Mouse (Mus musculus) liver, adult (tissue): ENCODE results near the gene Adgra3.

Experiments used
- GATA4 ChIP-seq: IDR thresholded peaks from 2 replicates; pipeline ENCODE4 v1.6.1; 2014; ENCODE audit warnings: mild to moderate bottlenecking, low read length; ENCODE audit not compliant: insufficient replicate concordance

Adgra3 gene

DNA sequence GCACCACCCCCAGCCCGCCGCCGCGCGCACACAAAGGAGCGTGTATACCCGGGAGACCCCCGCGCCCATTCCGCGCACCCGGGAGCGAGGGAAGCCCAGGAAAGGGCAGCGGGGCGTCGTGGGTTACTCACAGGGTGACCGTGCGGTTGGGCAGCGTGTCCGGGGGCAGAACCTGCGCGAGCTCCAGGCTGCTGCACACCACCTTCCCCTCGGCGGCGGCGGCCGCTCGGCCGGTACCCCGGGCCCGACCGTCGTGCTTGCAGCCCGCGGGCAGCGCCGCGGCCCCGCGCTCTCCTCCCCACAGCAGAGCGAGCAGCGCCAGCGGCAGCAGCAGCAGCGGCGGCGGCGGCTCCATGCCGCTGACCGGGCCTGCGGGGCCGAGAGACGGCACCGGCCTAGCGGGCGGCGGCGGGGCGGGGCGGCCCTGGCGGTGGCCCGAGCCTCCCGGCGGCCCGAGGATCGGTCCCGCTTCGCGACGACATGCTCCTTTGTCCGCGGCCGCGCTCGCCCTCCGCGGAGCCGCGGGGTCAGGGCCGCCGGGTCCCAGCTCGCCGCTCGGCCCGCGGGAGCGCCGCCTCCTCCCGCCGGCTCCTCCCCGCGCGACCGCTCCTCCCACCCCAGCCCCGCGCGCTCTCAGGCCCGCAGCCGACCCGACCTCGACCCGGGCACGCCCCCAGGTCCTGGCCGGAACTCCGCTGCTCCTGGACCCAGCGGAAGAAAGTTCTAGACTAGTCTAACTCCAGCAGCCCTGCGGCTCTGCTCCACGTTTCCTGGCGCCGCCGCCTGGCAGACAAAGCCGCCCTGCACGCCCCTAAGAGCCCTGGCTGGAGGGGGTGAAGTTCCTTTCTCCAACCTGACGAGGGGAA lies at the start of gene Adgra3:
Adgra3 (minus strand) TSS at position 586 of the 866 bp plus-strand sequence.
- peak; percentile 37; the same call in 1 of the 2 replicates for TF ChIP-seq GATA4

DNA sequence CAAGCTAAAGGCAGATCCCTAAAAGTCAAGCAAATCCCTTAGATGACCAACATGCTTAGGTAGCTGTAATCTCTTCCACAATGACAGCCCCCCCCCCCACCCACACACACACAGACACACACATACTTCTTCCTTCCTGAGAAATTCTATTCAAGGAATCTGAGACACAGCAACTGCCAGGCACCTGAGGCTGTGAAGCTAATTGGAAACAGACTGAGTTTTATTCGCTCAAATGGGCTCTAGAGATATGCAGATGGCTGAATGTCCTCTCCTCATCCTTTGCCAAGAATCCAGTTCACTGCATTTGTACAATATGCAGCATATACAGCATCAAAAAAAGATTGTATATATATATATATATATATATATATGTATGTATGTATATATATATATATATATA lies 24.6 kb upstream of the Adgra3 start:
- no peak for TF ChIP-seq GATA4

- no peak for TF ChIP-seq GATA4
Observed at GRCm38 (mm10) chr5:50074245-50074644, 15.4 kb upstream of the Adgra3 start.

DNA sequence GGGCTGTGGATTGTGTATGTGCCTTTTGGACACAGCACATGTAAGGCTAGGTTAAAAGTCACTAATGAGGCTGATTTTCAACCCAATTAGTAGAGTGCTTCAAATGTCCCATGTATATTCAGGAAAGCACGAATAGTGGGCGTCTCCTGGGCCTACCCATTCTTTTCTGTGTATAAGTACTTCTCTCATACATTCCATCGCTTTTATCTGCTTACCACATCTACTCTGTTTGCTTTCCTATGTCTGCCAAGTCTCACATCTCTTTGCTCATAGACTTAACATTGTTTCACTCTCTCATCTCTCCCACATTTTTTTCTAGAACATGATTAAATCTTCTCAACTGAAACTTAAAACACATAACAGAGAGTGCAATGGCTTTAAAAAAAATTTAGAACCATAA lies 5.4 kb upstream of the Adgra3 start:
- no peak for TF ChIP-seq GATA4

DNA sequence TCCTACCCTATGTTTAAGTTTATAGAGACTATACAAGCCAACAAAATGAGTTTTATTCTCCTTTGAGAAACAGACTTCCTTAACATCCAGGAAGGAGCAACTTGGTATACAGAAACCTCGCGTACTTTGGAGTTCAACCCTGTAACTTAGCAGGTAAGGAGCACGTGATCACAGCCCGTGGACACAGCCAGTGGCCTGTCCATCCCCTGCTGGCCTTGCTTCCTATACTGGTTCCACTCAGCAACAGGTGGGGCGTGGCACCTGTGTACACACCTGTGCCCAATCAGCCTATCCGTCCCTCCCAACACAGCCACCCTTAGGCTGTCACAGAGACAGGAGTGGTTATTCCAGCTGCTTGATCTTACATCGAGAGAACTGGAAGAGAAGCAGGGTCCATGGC lies 780 bp upstream of the Adgra3 start:
- no peak for TF ChIP-seq GATA4

- no peak for TF ChIP-seq GATA4
Observed at GRCm38 (mm10) chr5:50057612-50058420, 990 bp downstream of the Adgra3 start.

DNA sequence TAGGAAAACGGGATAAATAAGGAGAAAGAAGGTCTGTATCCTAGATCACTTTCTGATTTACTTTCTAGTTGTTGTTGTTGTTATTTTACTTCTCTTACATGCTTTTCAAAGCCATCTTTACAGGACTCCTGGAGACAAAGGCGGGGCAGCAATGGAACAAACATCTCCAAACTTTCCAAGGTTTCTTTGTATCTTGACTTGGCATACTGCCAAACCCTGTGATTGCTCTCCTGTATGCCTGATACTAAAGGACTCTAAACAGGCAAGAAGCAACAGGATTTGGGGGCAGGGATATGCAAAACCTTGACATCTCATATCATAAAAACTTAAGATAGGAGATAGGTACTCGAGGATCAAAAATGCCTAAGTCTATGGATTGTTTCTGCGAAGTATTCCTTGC lies 6.3 kb downstream of the Adgra3 start:
- no peak for TF ChIP-seq GATA4

GRCm38 (mm10) chr5:50050668-50051425 lies 8.0 kb downstream of the Adgra3 start:
- TF ChIP-seq GATA4 = no peak; the same call in 1 of the 2 replicates

DNA sequence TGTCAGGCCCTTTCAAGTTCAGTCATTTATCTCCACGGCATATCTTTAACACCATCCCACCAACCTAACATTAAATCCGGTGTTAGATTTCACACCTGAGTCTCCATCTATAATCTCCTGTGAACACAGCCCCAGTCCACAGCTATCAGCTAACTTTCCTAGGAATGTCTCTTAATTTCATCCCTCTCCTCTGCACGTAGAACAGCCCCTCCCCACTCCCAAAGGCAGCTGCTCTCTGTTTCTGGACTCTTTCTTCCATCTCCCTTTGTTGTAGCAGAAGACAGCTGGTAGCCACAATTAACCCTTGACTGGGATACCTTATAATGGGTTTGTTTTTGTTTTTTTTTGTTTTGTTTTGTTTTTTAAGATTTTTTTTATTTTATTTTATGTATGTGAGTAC lies 8.8 kb downstream of the Adgra3 start:
- TF ChIP-seq GATA4 = no peak

GRCm38 (mm10) chr5:50049506-50049905 lies 9.3 kb downstream of the Adgra3 start:
- TF ChIP-seq GATA4 = no peak

- no peak for TF ChIP-seq GATA4
Observed at GRCm38 (mm10) chr5:50048960-50049359, 9.8 kb downstream of the Adgra3 start.

DNA sequence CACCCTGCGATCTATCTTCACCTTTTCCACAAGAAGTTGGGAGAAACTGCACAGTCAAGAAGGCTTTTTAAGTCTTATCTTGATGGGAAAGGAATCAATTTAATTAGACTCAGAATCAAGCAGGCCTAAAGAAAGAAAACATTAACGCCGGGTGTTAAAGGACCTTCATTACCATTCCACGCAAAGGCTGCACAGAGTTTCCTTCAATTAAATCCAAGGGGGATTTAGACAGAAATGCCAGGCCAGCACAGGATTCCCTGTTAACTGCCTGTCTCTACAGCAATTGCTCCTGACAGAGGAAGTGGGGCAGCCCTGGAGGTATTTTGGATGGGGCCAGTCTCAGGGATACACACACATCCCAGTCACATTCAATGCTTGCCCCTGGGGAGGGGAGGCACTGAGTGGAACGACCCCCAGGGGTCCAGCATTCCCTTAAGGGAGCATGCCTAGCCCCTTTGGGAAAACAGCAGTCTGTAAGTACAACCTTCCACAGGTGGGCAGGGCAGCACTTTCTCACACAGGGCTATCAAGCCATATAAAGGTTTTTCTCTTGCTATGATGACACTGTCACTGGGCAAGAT lies 10.4 kb downstream of the Adgra3 start:
- TF ChIP-seq GATA4 = no peak

GRCm38 (mm10) chr5:50045180-50045579 lies 13.6 kb downstream of the Adgra3 start:
- TF ChIP-seq GATA4 = no peak

DNA sequence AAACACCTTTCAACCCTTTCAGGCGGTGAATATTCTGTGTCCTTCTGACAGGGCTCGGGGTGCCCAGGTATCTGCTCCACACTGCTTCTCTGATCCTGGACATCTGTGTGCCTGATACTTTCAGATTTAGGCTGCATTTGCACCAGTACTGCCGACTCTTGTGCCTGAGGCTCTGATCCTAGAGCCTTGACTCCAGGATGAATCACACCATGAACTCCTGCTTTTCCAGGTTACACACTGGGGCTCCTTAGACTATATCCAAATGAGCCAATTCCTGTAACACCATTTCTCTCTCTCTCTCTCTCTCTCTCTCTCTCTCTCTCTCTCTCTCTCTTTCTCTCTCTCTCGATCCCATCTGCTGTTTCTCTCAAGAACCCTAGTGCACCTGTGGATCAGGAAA lies 15.1 kb downstream of the Adgra3 start:
- TF ChIP-seq GATA4 = no peak
